Mouse (Mus musculus) myocyte (in vitro differentiated cells): ENCODE data around the gene Gpc1. TPM values are rescaled to one million over a fixed set of nuclear protein-coding genes. Genes with fewer than 3 reads are reported as not detected.
A peak's percentile ranks its signal among the peaks of the same experiment; 100 is the strongest.

Source experiments
- H3K27me3 ChIP-seq: one replicate; pipeline ENCODE4 v1.6.1; 2011; ENCODE audit not compliant: control insufficient read depth, insufficient read depth, insufficient read length
- H3K36me3 ChIP-seq: one replicate; pipeline ENCODE4 v1.6.1; 2011; ENCODE audit not compliant: control insufficient read depth, insufficient read depth
- H3K4me2 ChIP-seq: one replicate; pipeline ENCODE4 v1.6.1; 2011; ENCODE audit warnings: low read depth, control low read depth
- H3K4me3 ChIP-seq: one replicate; pipeline ENCODE4 v1.5.1; 2011; ENCODE audit warnings: mild to moderate bottlenecking, control low read depth, moderate library complexity
- H3K79me2 ChIP-seq: one replicate; pipeline ENCODE4 v1.6.1; 2011; ENCODE audit not compliant: control insufficient read depth, insufficient read depth
- H3ac ChIP-seq: one replicate; pipeline ENCODE4 v1.6.1; 2011; ENCODE audit not compliant: control insufficient read depth, insufficient read length
- CEBPB ChIP-seq: IDR thresholded peaks from 2 replicates; pipeline ENCODE4 v1.6.1; 2011; ENCODE audit warnings: mild to moderate bottlenecking, moderate library complexity; ENCODE audit not compliant: poor library complexity, insufficient read depth, severe bottlenecking
- E2F4 ChIP-seq: IDR thresholded peaks from one replicate; pipeline ENCODE4 v1.6.1; 2011; ENCODE audit warnings: mild to moderate bottlenecking, control low read depth, moderate library complexity; ENCODE audit not compliant: insufficient read depth
- MAX ChIP-seq: IDR thresholded peaks from one replicate; pipeline ENCODE4 v1.6.1; 2011; ENCODE audit warnings: low read depth, mild to moderate bottlenecking, control low read depth
- MYOD1 ChIP-seq, 3 experiments: IDR thresholded peaks; one replicate each; pipeline ENCODE4 v1.6.1; 2011; ENCODE audit warnings: control low read depth in 2 of 3, low read depth in 2 of 3, mild to moderate bottlenecking in 2 of 3, moderate library complexity in 1 of 3; ENCODE audit not compliant: insufficient read length in 2 of 3, control insufficient read depth in 1 of 3
- MYOG ChIP-seq, 3 experiments: IDR thresholded peaks; one replicate each; pipeline ENCODE4 v1.6.1; 2011; ENCODE audit warnings: control low read depth in 2 of 3, low read depth in 2 of 3, mild to moderate bottlenecking in 2 of 3; ENCODE audit not compliant: insufficient read length in 2 of 3, control insufficient read depth in 1 of 3, insufficient read depth in 1 of 3
- POLR2A ChIP-seq: IDR thresholded peaks from one replicate; pipeline ENCODE4 v1.6.1; 2011; ENCODE audit warnings: low read depth, mild to moderate bottlenecking, control low read depth, moderate library complexity; ENCODE audit not compliant: insufficient read length
- POLR2AphosphoS2 ChIP-seq: IDR thresholded peaks from one replicate; pipeline ENCODE4 v1.6.1; 2011; ENCODE audit warnings: low read depth, control low read depth; ENCODE audit not compliant: insufficient read length
- REST ChIP-seq: IDR thresholded peaks from one replicate; pipeline ENCODE4 v1.6.1; 2011; ENCODE audit warnings: mild to moderate bottlenecking, control low read depth, moderate library complexity; ENCODE audit not compliant: insufficient read depth, insufficient read length
- SRF ChIP-seq: IDR thresholded peaks from one replicate; pipeline ENCODE4 v1.6.1; 2011; ENCODE audit warnings: low read depth; ENCODE audit not compliant: control insufficient read depth, insufficient read length
- TCF12 ChIP-seq: IDR thresholded peaks from one replicate; pipeline ENCODE4 v1.6.1; 2011; ENCODE audit warnings: mild to moderate bottlenecking, control low read depth; ENCODE audit not compliant: poor library complexity, insufficient read depth, severe bottlenecking
- TCF3 ChIP-seq: IDR thresholded peaks from one replicate; pipeline ENCODE4 v1.6.1; 2011; ENCODE audit warnings: low read depth, control low read depth; ENCODE audit not compliant: insufficient read length
- USF1 ChIP-seq: IDR thresholded peaks from one replicate; pipeline ENCODE4 v1.6.1; 2011; ENCODE audit warnings: low read depth, mild to moderate bottlenecking, control low read depth, moderate library complexity
- polyA plus RNA-seq: library from polyadenylated mRNA; unstranded; fragments of >200 nt; fragmentation: generic; extraction: Trizol; gene quantifications from one replicate; pipeline ENCODE4 v1.2.1, GENCODE M21; 2012; ENCODE audit warnings: missing spikeins

Gpc1 gene
- polyA plus RNA-seq, 1 experiment = 930 TPM

DNA sequence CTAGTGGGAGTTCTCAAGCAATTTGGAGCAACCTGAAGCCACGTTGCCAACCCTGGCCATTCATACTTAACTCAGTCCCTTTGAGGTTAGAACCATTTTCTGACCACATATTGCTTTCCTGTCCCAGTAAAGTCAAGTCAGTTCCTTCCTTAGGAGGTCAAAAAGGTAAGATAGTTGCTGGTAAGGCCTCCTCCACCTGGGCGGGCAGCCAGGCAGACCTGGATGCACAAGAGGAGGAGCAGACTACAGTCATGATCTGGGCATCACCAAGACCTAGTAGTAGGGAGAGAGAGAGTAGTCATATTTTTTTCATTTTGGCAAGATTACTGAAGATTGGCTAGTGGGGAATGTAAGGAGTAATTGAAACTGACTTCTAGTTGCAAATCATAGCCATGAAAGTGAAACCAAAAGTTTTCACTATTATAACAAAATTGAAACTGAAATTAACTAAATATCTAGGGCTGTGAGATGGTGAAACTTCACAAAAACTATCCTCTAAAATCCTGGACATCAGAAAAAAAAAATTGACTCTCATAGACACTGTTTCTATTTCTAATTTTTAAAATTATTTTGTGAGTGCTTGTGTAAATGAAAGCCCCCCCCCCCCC is 74.4 kb downstream of the Gpc1 start:
- H3ac ChIP-seq = no peak overlapping the region
- peaks cover 10% of the 10 kb centered on the region for H3K79me2 ChIP-seq
- no peaks in the 10 kb centered on the region for H3K36me3 ChIP-seq
- TF ChIP-seq MYOD1 (IDR thresholded peaks at IDR 0.05; ENCODE audit: control insufficient read depth in 1 of 3, insufficient read length in 2 of 3, low read depth in 2 of 3) = no peak
- TF ChIP-seq TCF12 = no peak
- no peak for TF ChIP-seq MYOG (IDR thresholded peaks at IDR 0.05; ENCODE audit: control insufficient read depth in 1 of 3, insufficient read depth in 1 of 3, insufficient read length in 2 of 3, low read depth in 2 of 3)
- TF ChIP-seq POLR2AphosphoS2 = no peak
- TF ChIP-seq REST = no peak
- TF ChIP-seq POLR2A = no peak
- no peak for TF ChIP-seq USF1
- no peak for TF ChIP-seq MAX
- TF ChIP-seq E2F4 = no peak
- no peak for TF ChIP-seq TCF3
- TF ChIP-seq SRF = no peak
- no peak for TF ChIP-seq CEBPB
- peak overlapping the region; percentile 32 for H3K4me3 ChIP-seq
- H3K27me3 ChIP-seq = no peaks in the 10 kb centered on the region
- H3K4me2 ChIP-seq = peak overlapping the region; percentile 80

DNA sequence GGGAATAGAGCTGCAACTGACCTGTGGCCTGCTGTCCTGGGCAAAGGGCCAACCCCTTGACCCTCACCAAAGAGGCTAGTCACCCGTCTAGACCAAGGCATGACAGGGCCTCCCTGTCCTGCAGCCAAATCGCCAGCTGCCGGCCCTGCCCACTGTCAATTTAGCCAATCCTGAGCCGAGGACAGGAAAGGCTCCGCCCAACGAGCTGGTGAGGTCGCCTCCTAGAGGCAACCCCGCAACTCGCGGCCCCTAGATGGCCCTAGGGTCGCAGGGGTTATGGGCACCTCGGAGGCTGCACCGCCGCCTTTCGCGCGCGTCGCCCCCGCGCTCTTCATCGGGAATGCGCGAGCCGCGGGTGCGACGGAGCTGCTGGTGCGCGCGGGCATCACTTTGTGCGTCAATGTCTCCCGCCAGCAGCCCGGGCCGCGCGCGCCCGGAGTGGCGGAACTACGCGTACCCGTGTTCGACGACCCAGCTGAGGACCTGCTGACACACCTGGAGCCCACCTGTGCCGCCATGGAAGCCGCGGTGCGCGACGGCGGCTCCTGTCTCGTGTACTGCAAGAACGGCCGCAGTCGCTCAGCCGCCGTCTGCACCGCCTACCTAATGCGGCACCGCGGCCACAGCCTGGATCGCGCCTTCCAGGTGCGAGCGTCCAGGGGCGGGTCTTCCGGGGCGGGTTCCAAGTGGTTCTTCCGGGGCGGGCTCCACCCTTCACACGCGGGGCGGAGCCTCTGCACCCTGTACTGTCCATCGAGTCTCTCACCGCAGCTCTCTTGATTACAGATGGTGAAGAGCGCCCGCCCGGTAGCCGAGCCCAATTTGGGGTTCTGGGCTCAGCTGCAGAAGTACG is 75.6 kb downstream of the Gpc1 start, which contains the start of gene Dusp28:
TSS of gene Dusp28 (plus strand) at position 203 of the 853 bp plus-strand sequence.
- H3K27me3 ChIP-seq = no peaks in the 10 kb centered on the region
- H3K79me2 ChIP-seq = peaks cover 10% of the 10 kb centered on the region
- peak within 1 kb of the TSS; percentile 87 for H3K4me2 ChIP-seq
- TF ChIP-seq MAX = no peak
- TF ChIP-seq TCF3 = no peak
- peak; percentile 60 for TF ChIP-seq POLR2A
- no peak for TF ChIP-seq E2F4
- no peak for TF ChIP-seq USF1
- TF ChIP-seq SRF = peak; percentile 42
- peak in 2 of 3 experiments; percentile 77 to 88 for TF ChIP-seq MYOD1 (IDR thresholded peaks at IDR 0.05; ENCODE audit: control insufficient read depth in 1 of 3, insufficient read length in 2 of 3, low read depth in 2 of 3)
- TF ChIP-seq POLR2AphosphoS2 = peak; percentile 73
- no peak for TF ChIP-seq REST
- TF ChIP-seq TCF12 = no peak
- TF ChIP-seq MYOG (IDR thresholded peaks at IDR 0.05; ENCODE audit: control insufficient read depth in 1 of 3, insufficient read depth in 1 of 3, insufficient read length in 2 of 3, low read depth in 2 of 3) = peak; percentile 40 to 94 (median 62)
- no peak for TF ChIP-seq CEBPB
- H3K36me3 ChIP-seq = no peaks in the 10 kb centered on the region
- peak within 1 kb of the TSS; percentile 32 for H3K4me3 ChIP-seq
- peak within 1 kb of the TSS; percentile 77 for H3ac ChIP-seq

DNA sequence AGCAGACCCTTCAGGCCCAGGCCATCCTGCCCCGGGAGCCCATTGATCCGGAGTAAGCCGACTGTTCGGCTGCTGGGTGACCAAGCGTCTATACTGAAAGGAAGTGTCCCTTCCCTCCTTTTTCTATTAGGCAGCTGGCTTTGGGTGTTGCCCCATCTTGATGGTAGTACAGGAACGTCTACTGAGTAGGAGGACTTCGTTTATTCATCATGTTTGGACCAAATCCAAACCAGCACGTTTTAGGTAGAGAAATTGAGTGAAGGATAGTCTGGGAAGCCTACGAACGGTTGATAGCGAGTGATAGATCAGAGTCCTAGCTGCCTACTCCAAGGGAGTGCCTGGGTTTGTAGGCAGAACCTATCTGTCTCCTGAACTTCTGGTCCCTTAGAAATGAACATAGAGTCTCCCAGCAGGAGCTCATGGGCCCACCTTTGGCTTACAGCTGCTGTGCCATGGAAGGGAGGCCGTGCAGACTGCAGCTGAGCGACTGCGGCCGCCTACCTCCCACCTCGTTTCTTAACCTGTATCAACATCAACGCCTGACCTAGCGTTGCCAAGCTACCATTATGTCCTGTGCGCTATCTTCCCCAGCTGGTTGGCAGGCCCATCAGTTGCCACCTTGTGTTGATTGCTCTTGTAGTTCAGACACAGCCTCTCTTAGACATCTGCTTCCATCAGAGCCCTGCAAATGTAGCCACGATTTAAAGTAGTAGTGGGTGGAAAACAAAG is 76.4 kb downstream of the Gpc1 start:
- H3K27me3 ChIP-seq = no peaks in the 10 kb centered on the region
- H3K4me3 ChIP-seq = peak overlapping the region; percentile 32
- no peak for TF ChIP-seq CEBPB
- TF ChIP-seq SRF = no peak
- no peak for TF ChIP-seq POLR2AphosphoS2
- TF ChIP-seq POLR2A = no peak
- TF ChIP-seq TCF12 = no peak
- no peak for TF ChIP-seq MYOD1 (IDR thresholded peaks at IDR 0.05; ENCODE audit: control insufficient read depth in 1 of 3, insufficient read length in 2 of 3, low read depth in 2 of 3)
- peak overlapping the region; percentile 87 for H3K4me2 ChIP-seq
- peak overlapping the region; percentile 77 for H3ac ChIP-seq
- H3K36me3 ChIP-seq = no peaks in the 10 kb centered on the region
- peaks cover 10% of the 10 kb centered on the region for H3K79me2 ChIP-seq

DNA sequence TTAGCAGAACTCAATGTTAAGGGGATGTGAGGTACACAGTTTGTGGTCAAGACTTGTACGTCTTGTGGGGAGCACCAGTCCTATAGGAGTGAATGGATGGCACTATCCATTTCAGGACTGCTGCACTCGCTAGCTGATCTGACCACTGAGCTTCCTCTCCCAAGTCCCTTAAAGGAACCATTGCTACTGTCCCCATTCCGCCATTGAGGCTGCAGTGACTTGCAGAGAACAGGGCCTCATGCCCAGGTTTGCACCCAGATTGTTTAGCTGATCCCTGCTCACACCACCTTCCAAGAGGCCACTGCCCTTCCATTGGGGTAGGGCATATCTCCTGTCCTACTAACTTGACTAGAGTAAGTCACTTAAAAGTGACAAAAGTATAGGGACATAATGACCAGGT is 77.2 kb downstream of the Gpc1 start:
- no peaks in the 10 kb centered on the region for H3K36me3 ChIP-seq
- no peak for TF ChIP-seq POLR2A
- no peak for TF ChIP-seq USF1
- no peak overlapping the region for H3K4me3 ChIP-seq
- H3ac ChIP-seq = no peak overlapping the region
- H3K4me2 ChIP-seq = no peak overlapping the region
- H3K79me2 ChIP-seq = peaks cover 10% of the 10 kb centered on the region
- no peaks in the 10 kb centered on the region for H3K27me3 ChIP-seq

DNA sequence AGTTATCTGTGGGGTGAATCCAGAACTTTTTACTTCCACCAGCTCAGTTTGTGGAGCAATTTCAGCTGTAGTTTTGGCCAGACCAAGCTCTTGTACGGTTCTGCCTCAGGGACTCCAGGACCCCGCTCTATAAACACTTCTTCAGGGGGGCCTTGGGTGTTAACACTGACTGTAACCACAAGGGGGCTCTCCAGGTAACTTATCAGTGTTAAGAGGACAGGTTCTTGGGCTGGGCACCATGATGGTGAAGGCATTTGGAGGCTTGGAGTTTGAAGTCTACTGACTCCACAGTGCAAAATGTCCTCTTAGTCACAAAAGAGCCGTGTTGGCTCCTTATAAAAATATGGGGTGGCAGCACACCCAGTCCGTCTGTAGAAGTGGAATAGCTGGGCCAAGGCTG is 77.6 kb downstream of the Gpc1 start:
- Histone ChIP-seq H3K4me2 (peak overlapping the region; percentile 68), H3ac (no peak overlapping the region), H3K79me2 (peaks cover 10% of the 10 kb centered on the region), H3K4me3 (peak overlapping the region; percentile 27), H3K36me3 (no peaks in the 10 kb centered on the region), H3K27me3 (no peaks in the 10 kb centered on the region)
- TF ChIP-seq REST (no peak), POLR2A (no peak), SRF (no peak), MYOD1 (IDR thresholded peaks at IDR 0.05; ENCODE audit: control insufficient read depth in 1 of 3, insufficient read length in 2 of 3, low read depth in 2 of 3) (no peak), E2F4 (no peak), USF1 (no peak), MAX (no peak), TCF3 (no peak), MYOG (IDR thresholded peaks at IDR 0.05; ENCODE audit: control insufficient read depth in 1 of 3, insufficient read depth in 1 of 3, insufficient read length in 2 of 3, low read depth in 2 of 3) (no peak), TCF12 (no peak), CEBPB (no peak)
